Mouse (Mus musculus): ENCODE results near the gene Ebf3.

DNA sequence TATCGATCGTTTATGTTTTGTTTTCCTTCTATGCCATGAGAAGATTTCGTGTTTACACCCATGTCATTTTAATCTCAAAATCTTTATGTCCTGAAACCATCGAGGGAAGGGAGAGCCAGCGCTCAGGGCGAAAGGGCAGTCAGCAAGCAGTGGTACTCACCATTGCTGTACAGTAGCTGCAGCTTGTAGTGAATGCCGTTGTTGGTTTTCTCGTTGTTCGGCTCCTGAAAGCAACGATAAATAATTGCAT is 1.4 kb downstream of the Ebf3 start:
- no peak for TF ChIP-seq POLR2A (IDR thresholded peaks at IDR 0.05; ENCODE audit: insufficient read depth, low read depth, low read length)
- no peak for TF ChIP-seq EP300 (IDR thresholded peaks at IDR 0.05; ENCODE audit: insufficient read depth, low read depth, low read length)
- TF ChIP-seq CTCF (IDR thresholded peaks at IDR 0.05): no peak

Data from heart, adult 2 months (tissue).